Mouse (Mus musculus): ENCODE measurements around the gene Klhdc4. TPM values are rescaled to one million over a fixed set of nuclear protein-coding genes. Genes with fewer than 3 reads are reported as not detected.
A peak's percentile ranks its signal among the peaks of the same experiment; 100 is the strongest.

Klhdc4 gene
- polyA plus RNA-seq, 1 experiment from 2014 or later, result 27.7 TPM

DNA sequence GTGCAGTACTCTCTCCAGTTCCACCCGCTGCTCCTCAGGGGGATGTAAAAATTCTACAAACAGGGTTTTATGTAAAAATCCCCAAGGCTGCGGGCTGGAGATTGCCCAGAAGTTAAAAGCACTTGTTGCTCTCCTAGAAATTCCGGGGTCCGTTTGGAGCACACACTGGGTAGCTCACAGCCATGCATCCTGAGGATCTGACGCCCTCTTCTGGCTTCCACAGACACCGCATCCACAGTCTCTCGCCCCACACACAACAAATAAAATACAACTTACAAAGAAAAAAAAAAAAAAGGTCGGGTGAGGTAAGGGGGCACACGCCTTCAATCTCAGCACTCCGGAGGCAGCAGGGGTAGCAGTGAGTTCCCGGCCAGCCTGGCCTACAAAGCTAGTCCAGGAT lies 21.3 kb downstream of the Klhdc4 start:
- Histone ChIP-seq H3K9me3 (replicated peaks) (no peaks in the 10 kb centered on the region), H3K4me2 (no peak overlapping the region), H3K4me1 (replicated peaks) (peaks cover 19% of the 10 kb centered on the region; the same call in 1 of the 2 replicates), H3K4me3 (no peak overlapping the region), H3K27ac (ENCODE audit: poor library complexity, severe bottlenecking) (no peak overlapping the region), H3K9ac (no peak overlapping the region), H3K36me3 (peaks cover 59% of the 10 kb centered on the region), H3K27me3 (replicated peaks) (no peaks in the 10 kb centered on the region)
- 75% methylated on average over 11 of the region's 11 CpGs for WGBS
- no peak for ATAC-seq (ENCODE audit: insufficient number of reproducible peaks, low FRiP score)

DNA sequence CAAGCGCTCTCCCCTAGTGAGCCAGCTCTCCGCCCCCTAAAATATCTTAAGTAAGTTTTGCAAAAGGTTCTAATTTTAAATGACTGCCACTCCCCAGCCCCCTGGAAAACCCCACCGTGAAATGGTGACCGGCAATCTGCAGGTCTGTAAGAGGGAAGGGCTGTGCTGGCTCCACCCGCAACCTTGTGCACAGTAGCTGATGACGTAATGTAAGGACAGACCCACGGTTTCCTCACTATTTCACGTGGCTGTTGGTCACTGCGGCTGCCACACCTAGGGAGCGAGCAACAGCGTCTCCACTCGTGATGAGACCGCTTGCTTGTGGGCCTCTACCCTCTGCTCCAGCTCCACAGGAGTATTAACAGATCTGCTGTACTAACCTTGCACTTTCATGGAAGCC lies 23.2 kb downstream of the Klhdc4 start:
- 87% methylated on average over 13 of the region's 13 CpGs for WGBS
- Histone ChIP-seq H3K27ac (ENCODE audit: poor library complexity, severe bottlenecking) (no peak overlapping the region), H3K4me2 (no peak overlapping the region), H3K36me3 (peaks cover 53% of the 10 kb centered on the region), H3K27me3 (replicated peaks) (no peaks in the 10 kb centered on the region), H3K4me1 (replicated peaks) (peaks cover 24% of the 10 kb centered on the region), H3K9me3 (replicated peaks) (no peaks in the 10 kb centered on the region), H3K9ac (no peak overlapping the region), H3K4me3 (no peak overlapping the region)
- ATAC-seq (ENCODE audit: insufficient number of reproducible peaks, low FRiP score), result no peak

DNA sequence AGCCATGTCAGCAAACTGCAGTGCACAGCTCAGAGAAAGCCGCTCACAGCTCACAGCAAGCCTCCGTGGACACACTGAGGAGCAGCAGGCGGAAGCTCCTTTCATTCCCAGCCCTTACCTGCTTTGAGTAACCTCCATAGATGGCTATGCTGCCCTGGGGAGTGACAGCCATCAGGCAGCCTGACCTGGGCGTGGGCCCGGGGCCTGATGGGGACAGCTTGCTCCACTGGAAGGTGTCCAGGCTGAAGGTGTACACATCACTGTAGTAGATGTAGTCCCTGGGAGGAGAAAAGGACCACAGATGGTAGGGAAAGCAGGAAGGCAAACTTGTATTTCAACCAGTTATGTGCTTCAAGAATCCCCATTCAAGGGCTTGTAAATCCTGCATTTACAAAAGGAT lies 24.5 kb downstream of the Klhdc4 start:
- Histone ChIP-seq H3K4me1 (replicated peaks) (peaks cover 36% of the 10 kb centered on the region), H3K4me3 (no peak overlapping the region), H3K9me3 (replicated peaks) (no peaks in the 10 kb centered on the region), H3K36me3 (peaks cover 58% of the 10 kb centered on the region), H3K4me2 (no peak overlapping the region), H3K9ac (no peak overlapping the region), H3K27ac (ENCODE audit: poor library complexity, severe bottlenecking) (no peak overlapping the region), H3K27me3 (replicated peaks) (no peaks in the 10 kb centered on the region)
- no peak for ATAC-seq (ENCODE audit: insufficient number of reproducible peaks, low FRiP score)
- WGBS, result 95% methylated on average over 5 of the region's 5 CpGs

DNA sequence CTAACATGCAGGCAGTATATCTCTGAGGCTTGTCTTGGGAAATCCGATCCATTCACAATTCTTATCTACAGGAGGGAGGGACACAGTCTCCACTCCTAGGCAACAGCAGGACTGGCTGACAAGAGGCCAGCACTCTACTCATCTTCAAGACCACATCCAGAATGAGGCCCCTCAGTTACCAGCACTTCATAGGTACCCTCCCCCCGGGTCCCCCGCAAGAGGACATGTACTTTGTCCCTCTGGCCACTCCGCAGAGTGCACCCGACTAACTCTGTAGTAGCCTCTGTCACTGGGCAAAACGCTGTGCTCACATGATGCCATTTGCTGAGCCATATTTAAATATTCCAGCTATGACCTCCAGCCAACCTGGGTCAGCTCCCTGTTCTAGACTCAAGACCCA lies 31.0 kb downstream of the Klhdc4 start:
- Histone ChIP-seq H3K4me2 (no peak overlapping the region; the same call in 1 of the 2 replicates), H3K9me3 (replicated peaks) (no peaks in the 10 kb centered on the region), H3K9ac (no peak overlapping the region), H3K4me3 (no peak overlapping the region), H3K36me3 (peaks cover 67% of the 10 kb centered on the region), H3K4me1 (replicated peaks) (peaks cover 49% of the 10 kb centered on the region), H3K27ac (ENCODE audit: poor library complexity, severe bottlenecking) (peak overlapping the region; percentile 57), H3K27me3 (replicated peaks) (no peaks in the 10 kb centered on the region)
- 39% methylated on average over 6 of the region's 6 CpGs for WGBS
- ATAC-seq (ENCODE audit: insufficient number of reproducible peaks, low FRiP score), result peak; percentile 24; the same call in 1 of the 2 replicates

DNA sequence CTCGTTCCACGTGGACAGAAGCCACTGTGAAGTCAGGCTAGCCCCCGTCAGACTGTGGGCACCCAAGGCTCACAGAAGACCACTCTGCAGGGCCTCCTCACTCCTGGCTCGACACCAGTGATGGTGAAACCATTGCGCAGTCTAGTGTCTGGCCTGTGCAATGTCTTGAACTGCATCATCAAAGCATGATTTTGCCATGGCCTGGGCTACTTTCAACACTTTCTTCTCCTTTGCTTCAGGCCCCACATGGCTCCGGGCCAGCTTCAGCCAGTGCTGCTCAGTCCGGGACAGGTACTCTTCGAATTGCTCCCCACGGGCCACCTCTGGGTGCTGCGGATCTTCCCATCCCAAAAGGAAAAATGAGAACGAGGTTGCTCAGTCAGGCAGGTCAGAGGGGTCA lies 33.0 kb downstream of the Klhdc4 start:
- ATAC-seq (ENCODE audit: insufficient number of reproducible peaks, low FRiP score), result no peak
- peaks cover 57% of the 10 kb centered on the region for H3K36me3 ChIP-seq
- H3K9me3 ChIP-seq (replicated peaks), result no peaks in the 10 kb centered on the region
- H3K27me3 ChIP-seq (replicated peaks), result no peaks in the 10 kb centered on the region
- H3K4me1 ChIP-seq (replicated peaks), result peaks cover 63% of the 10 kb centered on the region
- no peak overlapping the region for H3K9ac ChIP-seq
- H3K27ac ChIP-seq (ENCODE audit: poor library complexity, severe bottlenecking), result no peak overlapping the region
- H3K4me3 ChIP-seq, result no peak overlapping the region
- H3K4me2 ChIP-seq, result no peak overlapping the region
- 87% methylated on average over 11 of the region's 11 CpGs for WGBS

DNA sequence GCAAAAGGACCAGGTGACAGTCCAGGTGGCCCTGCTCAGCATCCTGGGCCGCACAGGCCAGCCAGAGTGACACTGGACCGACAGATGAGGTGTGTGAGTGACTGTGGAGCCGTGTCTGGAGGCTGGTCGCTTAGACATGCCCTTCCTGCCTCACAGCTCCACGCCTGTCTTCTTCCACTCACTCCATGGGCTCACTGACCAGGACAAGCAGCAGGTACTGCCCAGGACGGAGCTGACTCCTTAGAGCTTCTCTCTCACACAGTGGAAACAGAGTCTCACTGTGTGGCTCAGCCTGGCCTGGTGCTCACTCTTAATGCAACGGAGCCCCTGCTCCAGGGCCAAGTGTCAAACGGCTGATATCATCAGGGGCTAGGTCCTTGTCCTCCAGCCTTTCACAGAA lies 33.9 kb downstream of the Klhdc4 start:
- no peak for ATAC-seq (ENCODE audit: insufficient number of reproducible peaks, low FRiP score)
- H3K27me3 ChIP-seq (replicated peaks), result no peaks in the 10 kb centered on the region
- H3K4me1 ChIP-seq (replicated peaks), result peaks cover 54% of the 10 kb centered on the region
- no peaks in the 10 kb centered on the region for H3K9me3 ChIP-seq (replicated peaks)
- WGBS, result 88% methylated on average over 8 of the region's 8 CpGs
- H3K27ac ChIP-seq (ENCODE audit: poor library complexity, severe bottlenecking), result no peak overlapping the region
- H3K4me2 ChIP-seq, result no peak overlapping the region
- no peak overlapping the region for H3K9ac ChIP-seq
- H3K4me3 ChIP-seq, result no peak overlapping the region
- H3K36me3 ChIP-seq, result peaks cover 49% of the 10 kb centered on the region

DNA sequence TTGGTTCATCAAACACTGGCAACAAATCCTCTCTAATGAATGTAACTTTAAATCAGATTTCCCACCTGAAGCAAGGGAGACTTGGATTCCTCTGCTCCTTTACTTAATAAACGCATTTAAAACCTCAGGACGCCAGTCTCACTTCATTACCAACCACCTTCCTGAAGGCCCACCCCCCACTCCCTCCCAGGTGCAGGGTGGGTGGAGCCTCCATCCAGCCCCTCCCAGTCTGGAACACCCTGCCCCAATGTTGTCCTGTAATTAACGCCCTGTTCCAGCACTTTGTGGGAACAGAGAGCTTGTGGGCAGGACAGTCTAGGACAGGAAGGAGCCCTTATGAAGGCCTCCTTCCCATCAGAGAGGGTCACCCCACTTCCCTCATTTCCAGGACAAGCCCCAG lies 35.2 kb downstream of the Klhdc4 start:
- no peak overlapping the region for H3K27ac ChIP-seq (ENCODE audit: poor library complexity, severe bottlenecking)
- WGBS, result 50% methylated on average over 3 of the region's 3 CpGs

DNA sequence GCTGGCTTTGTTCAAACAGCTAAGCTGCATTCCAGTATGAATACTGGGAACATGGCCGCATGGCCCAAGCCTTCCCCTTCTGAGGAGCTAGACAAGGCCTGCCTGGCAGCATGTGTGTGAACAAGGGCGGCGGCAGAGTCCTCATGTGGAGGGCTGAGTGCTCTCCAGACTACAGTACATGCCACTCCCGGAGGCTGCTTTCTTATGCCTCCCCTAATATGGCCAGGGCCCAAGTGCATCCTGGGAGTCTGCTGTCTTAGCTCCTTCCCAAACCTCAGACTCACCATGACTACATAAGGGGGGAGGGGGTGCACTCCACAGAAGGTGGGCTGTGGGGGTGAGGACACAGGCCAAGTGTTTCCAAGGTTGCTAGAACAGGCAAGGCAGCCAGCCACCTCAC lies 36.7 kb downstream of the Klhdc4 start:
- no peak overlapping the region for H3K9ac ChIP-seq

More for the DNA sequence above, 35.2 kb downstream of the Klhdc4 start:
- H3K9me3 ChIP-seq (replicated peaks), result no peaks in the 10 kb centered on the region
- H3K9ac ChIP-seq, result no peak overlapping the region
- no peaks in the 10 kb centered on the region for H3K27me3 ChIP-seq (replicated peaks)
- no peak overlapping the region for H3K4me3 ChIP-seq
- no peak overlapping the region for H3K4me2 ChIP-seq
- peaks cover 42% of the 10 kb centered on the region for H3K4me1 ChIP-seq (replicated peaks)
- ATAC-seq (ENCODE audit: insufficient number of reproducible peaks, low FRiP score), result no peak
- H3K36me3 ChIP-seq, result peaks cover 40% of the 10 kb centered on the region

DNA sequence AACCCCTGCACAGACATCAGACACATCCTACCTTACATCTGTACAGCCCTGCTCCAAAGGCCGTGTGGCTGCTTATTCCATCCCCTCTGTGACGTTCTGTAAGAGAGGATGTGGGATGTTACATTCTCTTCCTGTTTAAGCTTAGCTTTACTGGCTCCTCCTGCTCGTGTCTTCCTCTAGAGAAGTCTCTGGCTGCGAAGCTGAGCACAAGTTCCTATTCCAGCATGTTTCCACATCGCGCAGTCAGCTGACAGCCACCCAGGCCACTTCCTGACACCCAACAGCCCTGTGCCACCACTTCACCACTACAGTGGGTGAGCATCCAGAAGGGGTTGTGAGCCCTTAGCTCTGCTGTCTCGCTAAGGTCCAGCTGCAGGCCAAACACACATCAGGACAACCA lies 37.2 kb downstream of the Klhdc4 start:
- H3K27ac ChIP-seq (ENCODE audit: poor library complexity, severe bottlenecking), result no peak overlapping the region; the same call in 1 of the 2 replicates
- peaks cover 27% of the 10 kb centered on the region for H3K4me1 ChIP-seq (replicated peaks)
- H3K36me3 ChIP-seq, result peaks cover 27% of the 10 kb centered on the region
- H3K4me3 ChIP-seq, result no peak overlapping the region
- ATAC-seq (ENCODE audit: insufficient number of reproducible peaks, low FRiP score), result no peak
- H3K4me2 ChIP-seq, result no peak overlapping the region
- no peaks in the 10 kb centered on the region for H3K9me3 ChIP-seq (replicated peaks)
- H3K27me3 ChIP-seq (replicated peaks), result no peaks in the 10 kb centered on the region
- H3K9ac ChIP-seq, result no peak overlapping the region
- 61% methylated on average over 7 of the region's 7 CpGs for WGBS

More for the DNA sequence above, 36.7 kb downstream of the Klhdc4 start:
- H3K4me1 ChIP-seq (replicated peaks), result peaks cover 27% of the 10 kb centered on the region
- 59% methylated on average over 4 of the region's 4 CpGs for WGBS
- H3K27me3 ChIP-seq (replicated peaks), result no peaks in the 10 kb centered on the region
- peaks cover 32% of the 10 kb centered on the region for H3K36me3 ChIP-seq
- no peak overlapping the region for H3K4me2 ChIP-seq
- no peak overlapping the region for H3K4me3 ChIP-seq
- no peak overlapping the region; the same call in 1 of the 2 replicates for H3K27ac ChIP-seq (ENCODE audit: poor library complexity, severe bottlenecking)
- ATAC-seq (ENCODE audit: insufficient number of reproducible peaks, low FRiP score), result no peak
- no peaks in the 10 kb centered on the region for H3K9me3 ChIP-seq (replicated peaks)

DNA sequence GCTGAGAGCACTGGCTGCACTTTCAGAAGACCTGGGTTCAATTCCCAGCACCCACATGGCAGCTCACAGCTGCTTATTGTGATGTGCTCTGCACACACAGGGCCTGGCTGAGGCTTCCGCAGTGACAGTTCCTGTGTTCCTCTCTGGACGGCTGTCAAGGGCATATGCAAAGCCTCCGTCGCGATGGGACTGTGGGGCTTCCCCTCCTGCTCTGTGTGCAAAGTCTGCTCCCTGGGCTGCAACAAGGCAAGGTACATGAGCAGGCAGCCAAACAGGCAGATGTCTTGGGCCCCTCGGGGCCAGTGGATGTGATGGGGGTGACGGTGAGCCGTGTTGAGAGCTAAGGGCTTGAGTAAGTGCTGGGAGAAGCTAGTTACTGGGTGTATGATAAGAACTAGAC lies 40.6 kb downstream of the Klhdc4 start:
- Histone ChIP-seq H3K27me3 (replicated peaks) (no peaks in the 10 kb centered on the region), H3K4me3 (no peak overlapping the region), H3K9me3 (replicated peaks) (no peaks in the 10 kb centered on the region), H3K36me3 (no peaks in the 10 kb centered on the region), H3K4me2 (no peak overlapping the region), H3K4me1 (replicated peaks) (peaks cover 50% of the 10 kb centered on the region), H3K9ac (no peak overlapping the region), H3K27ac (ENCODE audit: poor library complexity, severe bottlenecking) (no peak overlapping the region)
- ATAC-seq (ENCODE audit: insufficient number of reproducible peaks, low FRiP score), result no peak
- 67% methylated on average over 8 of the region's 8 CpGs for WGBS

DNA sequence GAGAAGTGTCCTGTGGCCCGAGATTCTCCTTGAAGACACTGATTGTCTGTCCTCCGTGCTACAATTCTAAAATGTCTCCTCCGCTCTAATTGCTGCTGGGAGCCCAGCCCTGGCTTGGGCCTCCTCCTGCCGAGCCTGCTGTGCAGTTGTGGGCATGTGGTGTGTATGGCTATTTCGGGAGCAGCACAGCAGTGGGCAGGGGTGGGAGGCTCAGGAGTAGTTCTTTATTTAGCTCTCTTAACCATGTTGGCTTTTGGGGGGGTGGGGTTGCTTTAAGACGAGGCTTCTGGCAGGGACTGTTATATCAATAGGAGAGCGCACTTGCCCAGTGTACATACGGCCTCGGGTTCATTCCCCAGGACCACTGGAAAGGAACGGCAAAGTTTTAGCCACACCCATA lies 42.8 kb downstream of the Klhdc4 start:
- Histone ChIP-seq H3K4me3 (no peak overlapping the region), H3K27ac (ENCODE audit: poor library complexity, severe bottlenecking) (peak overlapping the region; percentile 93), H3K36me3 (no peaks in the 10 kb centered on the region), H3K27me3 (replicated peaks) (no peaks in the 10 kb centered on the region), H3K9me3 (replicated peaks) (no peaks in the 10 kb centered on the region), H3K4me2 (peak overlapping the region; percentile 42), H3K9ac (peak overlapping the region; percentile 69), H3K4me1 (replicated peaks) (peaks cover 39% of the 10 kb centered on the region)
- ATAC-seq (ENCODE audit: insufficient number of reproducible peaks, low FRiP score), result peak; percentile 82
- 39% methylated on average over 10 of the region's 10 CpGs for WGBS

DNA sequence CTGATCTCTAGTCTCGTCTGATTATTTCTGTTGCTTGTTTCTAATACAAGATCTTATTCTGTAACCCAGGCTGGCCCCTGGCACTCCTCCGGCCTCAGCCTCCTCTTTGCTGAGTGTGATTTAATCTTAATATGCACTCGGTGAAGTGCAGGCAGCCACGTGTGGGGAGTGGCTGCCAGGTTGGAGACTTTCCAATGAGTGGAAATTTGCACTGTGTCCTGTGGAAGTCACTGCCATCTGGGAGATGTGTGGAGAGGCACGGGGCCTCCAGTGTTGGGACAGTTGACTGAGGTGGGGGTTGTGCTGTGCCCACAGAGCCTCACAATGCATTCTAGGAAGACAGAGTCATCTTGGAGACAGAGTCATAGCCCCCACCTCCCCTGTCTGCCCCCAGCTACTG lies 46.9 kb downstream of the Klhdc4 start:
- no peaks in the 10 kb centered on the region for H3K36me3 ChIP-seq
- H3K27ac ChIP-seq (ENCODE audit: poor library complexity, severe bottlenecking), result no peak overlapping the region
- ATAC-seq (ENCODE audit: insufficient number of reproducible peaks, low FRiP score), result no peak
- no peaks in the 10 kb centered on the region for H3K27me3 ChIP-seq (replicated peaks)
- no peak overlapping the region for H3K9ac ChIP-seq
- WGBS, result 56% methylated on average over 5 of the region's 5 CpGs
- H3K4me1 ChIP-seq (replicated peaks), result peaks cover 38% of the 10 kb centered on the region
- no peak overlapping the region for H3K4me3 ChIP-seq
- no peaks in the 10 kb centered on the region for H3K9me3 ChIP-seq (replicated peaks)
- H3K4me2 ChIP-seq, result no peak overlapping the region
